Mouse (Mus musculus): Measurements from ENCODE around the gene Cbx8.

The Cbx8 gene

DNA sequence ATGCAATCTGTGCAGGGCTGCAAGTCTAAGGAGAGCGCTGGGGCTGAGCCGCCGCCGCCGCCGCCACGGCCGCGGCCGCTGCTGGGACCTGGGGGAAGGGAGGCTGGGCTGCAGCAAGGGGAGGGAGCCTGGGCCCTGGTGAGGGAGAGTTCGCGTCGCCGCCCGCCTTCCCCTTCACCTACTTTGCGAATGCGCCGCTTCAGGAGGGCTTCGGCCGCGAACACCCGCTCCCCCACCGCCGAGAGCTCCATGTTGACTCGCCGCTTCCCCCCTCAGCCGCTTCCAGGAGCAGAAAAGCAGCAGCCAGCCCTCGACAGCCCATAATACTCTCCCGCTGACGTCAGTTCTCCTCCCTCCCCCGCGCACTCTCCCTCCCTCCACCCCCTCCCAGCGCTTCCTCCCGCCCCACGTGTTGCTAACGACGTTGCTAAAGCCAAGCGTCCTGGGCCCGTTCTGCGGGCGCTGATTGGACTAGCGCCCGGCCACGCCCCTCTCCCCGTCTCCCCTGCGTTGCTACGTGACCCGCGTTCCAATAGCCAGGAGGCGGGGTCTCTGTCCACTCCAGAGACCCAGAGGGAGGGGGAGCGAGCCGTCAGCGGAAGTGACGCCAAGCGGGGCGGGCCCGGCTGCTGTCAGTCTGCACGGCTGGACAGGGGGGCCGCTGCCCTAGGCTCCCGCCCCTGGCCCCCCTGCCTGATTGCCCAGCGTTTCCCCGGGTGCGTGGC, at the start of gene Cbx8:
TSS of gene Cbx8 (minus strand) at position 370 of the 725 bp plus-strand sequence.
- peak; percentile 99 for DNase-seq (ENCODE audit: low spot score)

DNA sequence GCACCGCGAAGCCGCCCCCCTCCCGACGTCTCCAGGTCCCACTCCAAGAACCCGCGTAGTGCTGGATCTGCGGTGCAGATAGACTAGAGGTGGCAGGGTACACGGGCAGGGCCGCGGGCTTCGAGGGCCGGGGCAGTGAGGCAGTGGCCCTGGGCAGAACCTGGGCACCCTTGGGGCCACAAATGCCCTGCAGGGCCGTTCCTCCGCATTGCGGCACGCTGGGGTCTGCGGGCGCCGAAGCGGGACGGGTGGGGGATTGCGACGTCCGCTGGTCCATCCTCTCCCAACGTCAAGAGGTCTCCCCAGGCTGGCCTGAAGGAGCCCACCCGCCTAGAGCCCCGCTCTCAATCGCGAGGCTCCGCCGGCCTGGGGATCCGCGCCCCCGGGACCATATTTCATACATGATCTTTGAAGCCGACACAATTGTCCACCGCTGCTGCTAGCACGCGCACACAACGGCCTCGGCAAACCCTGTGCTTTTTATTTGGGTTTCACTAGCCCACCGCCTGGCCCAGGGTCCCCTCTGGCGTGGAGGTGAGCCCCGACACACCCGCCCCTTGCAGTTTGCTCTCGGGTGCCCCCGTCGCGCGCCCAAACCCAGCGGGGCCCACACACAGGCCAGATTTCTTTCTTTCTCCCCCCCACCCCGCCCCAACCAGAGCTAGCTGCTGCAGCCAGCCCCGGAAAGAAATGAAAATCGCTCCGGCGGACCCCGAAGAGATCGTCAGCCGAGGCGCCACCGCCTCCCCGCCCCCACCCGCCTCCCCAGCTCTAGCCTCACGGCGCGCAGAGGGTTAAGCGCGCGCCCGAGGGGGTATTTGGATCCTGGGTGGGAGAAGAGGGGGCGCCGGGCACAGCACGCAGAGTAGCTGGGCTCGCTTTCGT, 49.5 kb upstream of the Cbx8 start:
- no peak for DNase-seq (ENCODE audit: low spot score)

DNA sequence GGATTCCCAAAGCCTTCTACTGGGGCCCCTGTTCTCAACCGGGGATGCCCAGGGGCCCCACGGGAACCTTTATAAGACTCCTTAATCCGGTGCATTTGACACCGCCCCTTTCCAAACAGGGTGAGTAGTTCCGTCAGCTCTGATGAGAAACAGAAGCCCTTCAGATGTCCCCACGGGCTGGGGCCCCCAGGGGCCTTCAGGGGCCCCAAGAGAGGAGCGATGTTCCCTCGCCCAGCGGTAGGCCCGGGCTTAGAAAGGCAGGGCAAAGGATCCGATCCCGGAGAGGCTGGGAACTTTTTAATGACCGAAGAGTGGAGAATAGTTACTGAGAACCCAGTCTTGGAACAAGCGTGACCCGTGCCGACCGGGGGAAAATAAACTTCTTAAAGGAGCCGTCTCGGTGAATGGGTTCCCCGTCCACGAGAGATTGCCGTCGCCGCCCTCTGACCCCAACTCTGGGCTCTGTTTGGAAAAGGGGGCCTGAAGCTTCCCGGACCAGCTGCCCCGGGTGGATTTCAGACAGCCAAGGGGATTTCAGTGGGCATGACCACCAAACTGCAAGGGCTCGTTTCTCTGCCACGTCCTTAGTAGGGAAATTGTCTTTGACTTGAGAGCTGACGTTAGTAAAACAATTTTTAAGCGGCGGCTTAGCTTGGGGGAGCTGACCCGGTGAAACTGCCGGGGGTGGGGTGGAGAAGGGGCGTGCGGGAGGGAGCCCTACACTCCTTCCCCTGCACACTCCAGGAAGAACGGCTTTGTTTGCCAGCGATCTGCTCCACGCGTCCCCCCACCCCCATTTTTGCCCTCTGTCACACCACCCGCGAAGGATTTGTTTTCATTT, 48.7 kb upstream of the Cbx8 start:
- no peak for DNase-seq (ENCODE audit: low spot score)

DNA sequence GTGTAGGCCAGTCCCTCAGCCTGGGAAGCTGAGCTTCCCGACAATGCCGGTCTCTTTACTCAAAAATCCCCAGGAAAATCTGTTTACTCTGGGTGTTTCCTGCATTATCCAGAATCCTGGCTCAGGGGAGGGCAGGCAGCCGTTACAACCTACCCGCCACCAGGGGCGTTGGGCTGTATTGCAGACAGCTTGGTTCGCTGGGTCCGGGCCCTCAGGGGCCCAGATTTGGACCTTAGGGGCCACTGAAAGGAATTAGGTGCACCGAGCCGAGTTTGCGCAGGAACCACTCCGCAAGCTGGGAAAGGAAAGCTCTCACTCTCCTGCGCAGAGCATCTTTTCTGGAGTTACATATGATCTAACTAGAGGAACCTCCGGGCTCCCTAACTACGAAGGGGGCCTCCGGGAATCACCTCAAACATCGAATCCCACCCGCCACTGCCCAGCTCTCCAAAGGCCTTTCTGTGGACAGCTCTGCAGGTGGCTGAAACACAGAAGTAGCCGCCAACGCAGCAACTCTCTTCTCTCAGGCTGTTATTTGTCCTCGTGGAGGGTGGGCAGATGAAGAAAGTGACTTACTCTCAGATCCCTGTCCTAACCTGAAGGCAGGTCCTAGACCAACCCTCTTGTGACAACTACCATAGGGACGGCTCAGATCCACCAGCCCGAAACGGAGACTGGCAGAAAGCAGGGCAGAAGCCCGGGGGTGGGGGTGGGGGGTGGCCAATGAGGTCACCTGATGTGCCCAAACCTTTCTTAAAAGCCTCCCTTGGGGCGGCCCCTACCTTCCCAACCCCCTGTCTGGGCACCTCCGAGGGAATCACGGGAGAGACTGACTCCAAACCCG, 47.8 kb upstream of the Cbx8 start:
- DNase-seq (ENCODE audit: low spot score): no peak

DNA sequence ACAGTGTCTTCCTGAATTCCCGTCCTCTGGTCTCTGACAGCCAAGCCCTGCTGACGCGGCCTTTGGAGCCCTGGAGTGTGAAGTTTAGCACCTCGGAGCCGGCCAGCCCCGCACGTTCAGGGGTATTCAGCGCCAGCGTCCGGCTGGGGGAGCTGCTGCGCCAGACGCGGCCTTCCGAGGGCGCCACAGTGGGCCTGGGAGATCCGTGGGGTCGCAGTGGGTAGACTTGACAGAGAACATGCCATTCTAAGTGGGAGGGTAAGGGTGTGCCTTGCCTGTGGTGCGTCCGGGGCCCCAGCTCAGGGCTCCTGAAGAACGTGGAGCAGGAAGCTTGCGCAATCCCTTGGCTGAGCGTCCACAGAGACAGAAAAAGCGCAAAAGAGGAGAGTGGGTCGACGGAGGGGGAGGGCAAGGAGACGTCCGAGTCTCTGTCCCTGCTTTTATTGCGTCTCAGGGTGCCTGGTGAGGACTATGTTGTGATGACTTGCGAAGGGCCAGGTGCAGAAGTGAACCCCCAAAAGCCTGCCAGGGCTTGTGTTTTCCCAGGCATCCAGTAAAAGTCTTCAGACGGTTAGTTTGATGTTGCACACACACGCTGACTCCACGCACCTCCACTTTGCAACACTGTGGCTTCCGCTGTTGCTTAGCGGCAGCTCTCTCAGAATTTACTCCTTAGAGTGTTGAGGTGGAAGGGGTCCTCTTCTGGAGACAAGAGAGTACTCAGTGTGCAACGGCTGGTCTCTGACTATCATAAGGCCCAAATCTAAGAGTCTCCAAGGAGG, 46.7 kb upstream of the Cbx8 start:
- peak; percentile 24 for DNase-seq (ENCODE audit: low spot score)

DNA sequence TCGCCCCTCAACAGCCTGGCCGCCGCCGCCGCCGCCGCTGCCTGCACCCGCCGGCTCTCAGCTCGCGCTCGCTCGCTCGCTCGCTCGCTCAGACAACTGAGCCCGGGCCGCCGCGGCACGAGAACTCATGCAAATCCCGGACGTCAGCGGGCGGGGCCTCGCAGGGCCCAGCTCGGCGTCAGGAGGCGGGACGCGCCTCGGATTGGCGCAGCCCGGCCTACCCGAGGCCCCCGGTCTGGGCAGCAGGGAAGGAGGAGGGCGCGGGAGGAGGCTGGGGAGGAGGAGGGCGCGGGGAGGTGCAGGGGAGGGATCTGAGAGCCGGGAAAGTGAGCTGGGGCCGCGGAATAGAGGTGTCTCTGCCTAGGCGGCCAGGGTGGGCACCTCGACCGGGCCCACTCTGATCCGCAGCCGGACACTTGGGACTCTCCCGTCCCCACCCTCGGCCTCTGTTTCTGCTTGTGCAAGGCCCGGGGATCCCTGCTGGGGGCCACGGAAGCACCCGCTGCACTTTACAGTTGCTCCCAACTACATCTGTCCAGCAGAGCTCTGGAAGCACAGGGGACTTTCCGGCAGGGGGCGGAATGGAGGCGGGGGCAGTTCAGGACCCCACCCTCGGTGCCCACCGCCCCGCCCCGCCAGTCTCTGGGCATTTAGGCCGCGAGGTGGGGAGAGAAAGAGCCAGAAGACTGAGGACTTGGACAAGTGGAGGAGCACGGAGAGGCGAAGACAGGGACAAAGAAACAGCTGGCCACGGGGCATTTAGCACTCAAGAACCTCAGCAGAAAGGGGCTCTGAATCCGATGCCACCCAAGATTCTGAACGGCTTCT, 45.6 kb upstream of the Cbx8 start, which contains the start of gene Cbx4:
TSS of gene Cbx4 (minus strand) at position 78 of the 828 bp plus-strand sequence.
- DNase-seq (ENCODE audit: low spot score): peak; percentile 89

DNA sequence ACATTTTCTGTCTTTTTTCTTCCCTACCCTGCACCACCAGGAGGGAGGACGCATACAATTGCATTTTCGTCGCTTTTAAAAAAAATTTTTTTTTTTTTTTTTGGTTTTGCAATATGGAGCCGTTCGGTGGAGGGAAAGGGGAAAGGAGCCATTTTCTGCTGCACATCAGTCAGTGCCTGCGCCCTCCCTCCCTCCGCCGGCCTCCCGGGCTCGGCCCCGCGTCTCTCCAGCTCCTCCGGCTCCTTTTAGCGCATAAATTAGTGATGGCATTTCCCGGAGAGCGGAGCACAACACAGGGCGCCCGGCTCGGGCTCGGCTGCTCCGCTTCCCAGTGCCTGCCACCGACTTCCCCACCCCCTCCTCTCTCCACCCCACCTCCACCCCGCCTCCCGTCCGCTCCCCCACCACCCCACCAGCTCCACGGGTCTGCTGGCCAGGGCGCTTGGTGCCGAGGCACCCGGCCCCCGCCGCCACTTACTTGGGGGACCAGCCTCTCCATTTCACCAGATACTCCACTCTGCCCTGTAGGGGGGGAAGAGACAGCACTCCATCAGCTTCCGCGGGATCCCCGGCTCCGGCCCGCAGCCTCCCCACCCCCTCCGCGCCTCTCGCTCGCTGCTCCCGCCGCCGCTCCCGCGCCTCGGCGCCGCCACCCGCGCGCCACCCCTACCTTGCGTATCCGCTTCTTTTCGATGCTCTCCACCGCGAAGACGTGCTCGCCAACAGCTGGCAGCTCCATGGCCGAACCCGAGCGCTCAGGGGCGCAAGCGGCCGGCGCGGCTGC, 44.7 kb upstream of the Cbx8 start:
- peak; percentile 80 for DNase-seq (ENCODE audit: low spot score)

DNA sequence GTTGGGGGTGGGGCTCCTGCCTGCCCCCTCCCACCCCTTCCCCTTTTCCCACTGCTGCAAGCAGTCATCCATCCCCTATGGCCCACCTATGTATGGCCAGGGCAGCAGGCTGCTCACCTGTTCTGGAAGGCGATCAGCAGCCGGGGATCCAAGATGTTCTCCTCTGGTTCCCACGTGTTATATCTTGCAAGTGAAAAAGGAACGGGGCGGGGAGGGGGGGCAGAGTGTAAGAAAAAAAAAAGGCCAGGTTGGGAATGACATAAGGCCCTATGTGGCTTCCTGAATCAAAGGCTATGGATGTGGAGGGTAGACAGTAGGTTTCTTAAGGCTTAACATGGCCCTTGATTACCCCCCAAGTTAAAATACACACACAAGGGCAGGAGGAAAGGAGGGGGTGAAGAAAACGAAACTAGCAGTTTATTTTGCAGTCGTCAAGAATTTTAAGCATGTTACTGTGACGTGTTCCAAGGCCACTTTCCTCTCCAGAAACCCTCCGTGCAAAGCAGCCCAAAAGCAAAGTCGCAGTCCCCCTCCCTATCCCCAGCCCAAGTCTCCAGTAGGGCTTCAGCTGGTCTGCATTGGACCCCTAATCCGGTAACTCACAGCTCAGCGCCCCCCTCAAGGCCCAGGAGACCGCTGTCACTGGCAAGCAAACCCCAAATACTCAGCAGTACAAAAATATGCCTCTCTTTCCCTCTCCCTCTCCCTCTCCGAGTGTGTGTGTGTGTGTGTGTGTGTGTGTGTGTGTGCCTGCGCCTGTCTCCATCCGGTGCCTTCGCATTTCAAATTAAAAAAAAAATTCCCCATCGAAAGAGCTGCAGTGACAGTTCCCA, 43.9 kb upstream of the Cbx8 start:
- DNase-seq (ENCODE audit: low spot score): peak; percentile 65

DNA sequence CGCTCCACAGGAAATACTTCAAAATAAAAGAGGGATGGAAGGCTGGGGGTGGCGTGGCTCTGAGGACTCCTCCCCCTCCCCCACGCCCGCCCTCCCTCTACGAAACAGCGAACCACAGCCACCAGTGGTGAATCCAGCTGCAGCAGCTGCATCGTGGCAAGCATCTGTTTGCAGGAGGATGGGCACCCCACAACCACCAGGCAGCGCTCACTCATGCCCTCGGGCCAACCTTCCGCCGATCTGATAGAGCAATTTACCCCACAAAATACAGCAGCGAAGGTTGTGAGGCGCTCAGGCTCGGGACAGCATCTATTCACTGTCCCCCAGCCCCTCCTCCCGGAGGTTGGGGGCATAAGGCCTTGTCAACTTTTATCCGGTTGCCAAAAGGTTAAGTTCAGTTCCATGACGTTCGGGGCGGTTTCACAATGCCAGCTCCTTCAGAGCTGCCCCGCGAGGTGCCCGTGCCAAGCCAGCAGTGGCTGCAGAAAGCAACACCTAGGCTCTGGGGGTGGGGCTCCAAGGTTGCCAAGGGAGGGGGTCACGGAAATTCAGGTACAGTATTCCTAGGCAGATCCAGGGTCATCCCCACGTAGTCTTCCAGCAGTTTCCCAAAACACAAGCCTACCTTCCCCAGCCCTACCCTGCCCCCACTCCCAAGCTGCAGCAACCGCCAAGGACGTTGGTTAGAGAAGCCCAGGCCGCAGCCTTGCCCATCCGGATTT, 43.1 kb upstream of the Cbx8 start:
- peak; percentile 57 for DNase-seq (ENCODE audit: low spot score)

DNA sequence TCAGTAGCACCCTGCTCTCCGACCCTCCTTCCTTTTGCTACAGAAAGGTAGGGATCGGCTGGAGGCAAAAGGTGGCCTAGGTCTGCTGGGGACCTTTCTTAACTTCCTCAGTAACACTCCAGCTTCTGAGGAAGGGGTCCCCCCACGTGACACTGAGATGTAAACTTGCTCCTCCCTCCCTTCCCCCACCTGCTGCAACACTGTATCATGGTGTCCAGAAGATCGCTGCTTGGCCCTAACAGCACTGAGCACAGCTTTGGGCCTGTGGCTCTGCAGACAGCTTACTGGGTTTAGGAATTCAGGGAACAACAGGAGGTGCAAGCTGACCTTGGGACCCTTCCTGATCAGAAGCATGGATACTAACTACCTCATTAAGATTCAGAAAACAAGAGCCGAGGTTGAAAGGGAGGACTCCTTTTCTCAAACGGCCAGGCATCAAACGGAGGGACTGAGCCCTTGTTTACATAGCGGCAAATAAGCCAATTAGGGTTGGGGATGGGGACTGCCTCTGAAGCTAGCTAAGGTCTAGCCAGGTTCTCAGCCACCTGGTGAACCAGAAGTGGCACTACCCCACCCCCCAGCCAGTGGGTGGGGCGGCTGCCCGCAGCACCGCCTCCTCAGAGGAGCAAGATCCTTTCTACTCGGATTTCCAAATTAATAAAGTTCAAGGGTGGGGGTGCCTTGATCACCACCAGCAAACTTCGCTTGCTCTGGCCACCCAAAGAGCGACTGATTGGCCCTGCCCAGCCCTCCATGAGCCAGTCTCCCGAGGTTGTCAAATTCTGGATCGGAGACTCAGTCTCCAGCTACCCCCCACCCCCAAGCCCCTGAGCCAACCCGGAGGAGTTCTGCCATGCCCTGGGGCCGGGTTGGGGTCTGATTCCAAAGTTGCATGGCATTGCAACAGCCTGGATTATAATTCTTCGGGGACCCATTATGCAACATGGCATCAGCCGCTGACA, 42.1 kb upstream of the Cbx8 start:
- DNase-seq (ENCODE audit: low spot score): no peak

DNA sequence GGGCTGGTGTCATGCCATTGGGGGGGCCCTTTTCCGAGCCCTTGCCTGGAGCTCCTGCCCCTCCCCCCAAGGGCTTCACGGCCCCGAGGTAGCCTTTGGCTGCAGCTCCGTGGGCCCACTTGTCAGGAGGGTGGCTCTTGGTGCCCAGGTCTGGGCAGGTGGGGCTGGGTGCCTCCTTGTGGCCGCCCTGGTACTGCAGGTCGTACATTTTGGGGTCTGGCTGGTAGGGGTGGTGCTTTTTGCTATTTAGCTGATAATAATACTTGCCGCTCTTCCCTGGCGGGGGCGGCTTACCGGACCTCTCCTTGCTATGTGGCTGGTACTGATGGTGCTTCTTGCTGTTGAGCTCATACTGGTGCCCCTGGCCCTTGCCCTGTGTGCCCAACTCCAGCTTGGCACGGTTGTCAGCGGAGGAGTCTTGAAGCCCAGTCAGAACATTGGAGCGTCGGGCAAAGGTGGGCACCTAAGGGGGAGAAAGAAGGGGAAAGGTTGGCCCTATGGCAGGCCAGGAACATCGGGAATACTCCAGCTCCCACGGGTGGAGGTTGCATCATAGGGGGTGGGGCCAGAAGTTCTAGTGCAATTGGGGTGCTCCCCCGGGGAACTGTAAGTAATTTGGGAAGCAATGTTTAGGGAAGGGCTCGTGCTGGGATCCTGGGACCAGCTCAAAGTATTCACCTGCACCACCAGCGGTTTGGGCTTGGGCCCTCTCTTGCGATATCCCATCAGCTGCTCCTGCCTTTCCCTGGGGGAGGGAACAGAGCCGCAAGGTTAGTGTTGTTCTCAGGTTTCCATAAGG, 41.3 kb upstream of the Cbx8 start:
- DNase-seq (ENCODE audit: low spot score): peak; percentile 46

DNA sequence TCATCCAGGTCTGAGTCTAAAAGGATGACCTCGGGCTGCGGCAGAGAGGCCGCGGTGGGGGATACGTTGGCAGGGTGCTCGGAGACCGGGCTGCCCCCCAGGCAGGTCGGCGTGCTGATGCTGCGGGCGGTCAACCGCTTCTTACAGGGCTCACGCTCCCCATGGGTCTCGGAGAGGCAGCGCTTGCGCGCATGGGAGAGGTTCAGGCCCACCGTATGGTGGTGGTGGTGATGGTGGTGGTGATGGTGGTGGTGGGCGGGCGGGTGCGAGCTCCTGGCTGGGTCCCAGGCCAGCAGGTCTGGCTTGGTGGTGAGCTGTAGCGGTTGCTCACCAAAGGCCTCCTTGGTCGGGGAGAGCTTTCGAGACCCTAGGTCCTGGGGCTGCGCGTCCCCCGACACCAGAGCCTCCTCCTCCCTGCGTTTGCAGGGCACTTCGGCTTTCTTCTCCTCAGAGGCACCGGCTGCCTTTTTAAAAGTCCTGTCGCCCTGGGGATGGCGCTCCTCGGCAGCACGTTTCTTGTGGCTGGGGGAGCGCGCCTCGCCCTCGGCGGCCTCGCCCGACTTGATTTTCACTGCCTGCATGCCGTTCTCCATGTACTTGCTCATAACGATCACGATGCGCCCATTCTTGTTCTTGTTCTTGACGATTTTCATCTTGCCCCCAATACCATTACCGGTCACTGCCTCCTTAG, 40.5 kb upstream of the Cbx8 start:
- no peak for DNase-seq (ENCODE audit: low spot score)

DNA sequence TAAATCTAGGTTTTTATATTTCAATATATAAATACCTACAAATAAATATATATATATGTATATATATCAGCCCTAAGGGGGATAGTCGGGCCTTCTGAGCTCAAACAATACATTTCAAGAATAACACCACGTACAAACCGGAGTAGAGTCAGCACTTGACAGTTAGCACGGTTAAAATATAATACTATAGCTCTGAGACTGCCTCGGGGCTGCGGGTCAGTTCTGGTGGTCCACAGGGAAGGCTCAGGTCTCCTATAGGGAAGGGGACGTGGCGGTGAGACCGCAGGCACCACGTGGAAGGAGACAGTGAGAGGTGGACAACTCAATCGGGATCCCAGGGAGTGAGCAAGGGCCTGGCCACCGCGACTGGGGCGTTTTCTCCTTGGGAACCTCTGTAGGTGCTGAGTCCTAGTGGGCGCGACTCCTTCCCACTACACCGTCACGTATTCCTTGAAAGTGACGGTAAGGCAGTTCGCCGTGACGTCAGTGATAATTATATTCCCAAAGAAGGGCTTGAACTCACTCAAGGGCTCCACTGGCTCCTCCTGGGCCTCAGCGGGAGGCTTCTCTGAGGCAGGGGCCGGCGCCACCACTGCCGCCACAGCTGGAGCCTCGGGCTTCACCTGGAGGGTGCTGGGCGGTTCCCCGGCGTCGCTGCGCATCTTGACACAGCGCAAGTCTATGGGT, 39.8 kb upstream of the Cbx8 start:
- no peak for DNase-seq (ENCODE audit: low spot score)

DNA sequence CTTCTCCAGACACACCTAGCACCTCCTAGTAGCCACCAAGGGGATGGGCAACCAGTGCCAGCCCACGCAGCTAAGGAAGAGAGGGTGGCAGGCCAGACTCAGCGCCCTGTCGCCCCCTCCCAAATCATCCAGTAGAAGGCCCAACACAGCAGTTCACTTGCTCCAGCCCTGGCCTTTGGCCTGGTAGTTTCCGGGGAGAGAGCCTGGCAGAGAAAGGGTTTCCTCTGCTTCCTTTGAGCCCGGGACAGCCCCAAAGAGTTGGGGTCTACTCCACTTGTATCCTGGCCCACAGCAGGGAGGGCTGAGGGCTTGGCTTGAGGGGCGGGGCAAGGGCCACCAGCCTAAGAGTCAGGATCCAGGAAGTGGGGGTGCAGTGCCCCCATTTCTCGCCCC, 38.7 kb upstream of the Cbx8 start:
- no peak for DNase-seq (ENCODE audit: low spot score)

Measured in layer of hippocampus, adult 11-12 months (tissue).